Mouse (Mus musculus) intestine, embryonic 15.5 days (tissue): ENCODE data around the gene Mtrf1. TPM values are rescaled to one million over a fixed set of nuclear protein-coding genes. Genes with fewer than 3 reads are reported as not detected.

ENCODE experiments used
- ATAC-seq: fragments of 200-750 bp; cut with Nextera tagmentation; 2 replicates; pipeline ENCODE4 v1.8.0; 2017; ENCODE audit warnings: moderate TSS enrichment, moderate library complexity
- H3K27ac ChIP-seq: fragments of 300-500 bp; sonication (generic); 2 replicates; pipeline ENCODE4 v1.5.1; 2015; ENCODE audit warnings: mild to moderate bottlenecking, inconsistent platforms
- H3K27me3 ChIP-seq: fragments of 300-500 bp; sonication (generic); replicated peaks from 2 replicates; pipeline ENCODE4 v1.6.1; 2015; ENCODE audit warnings: inconsistent platforms
- H3K36me3 ChIP-seq: fragments of 300-500 bp; sonication (generic); 2 replicates; pipeline ENCODE4 v1.6.1; 2015; ENCODE audit warnings: inconsistent platforms
- H3K4me1 ChIP-seq: fragments of 300-500 bp; sonication (generic); replicated peaks from 2 replicates; pipeline ENCODE4 v1.6.1; 2015; ENCODE audit warnings: inconsistent platforms
- H3K4me2 ChIP-seq: fragments of 300-500 bp; sonication (generic); replicated peaks from 2 replicates; pipeline ENCODE4 v1.6.1; 2015; ENCODE audit warnings: mild to moderate bottlenecking, inconsistent platforms
- H3K4me3 ChIP-seq: fragments of 300-500 bp; sonication (generic); replicated peaks from 2 replicates; pipeline ENCODE4 v1.5.1; 2015; ENCODE audit warnings: inconsistent platforms
- H3K9ac ChIP-seq: fragments of 300-500 bp; sonication (generic); 2 replicates; pipeline ENCODE4 v1.6.1; 2015; ENCODE audit warnings: inconsistent platforms
- H3K9me3 ChIP-seq: fragments of 300-500 bp; sonication (generic); 2 replicates; pipeline ENCODE4 v1.6.1; 2016; ENCODE audit warnings: inconsistent platforms
- WGBS: fragments of 180-500 bp; shearing (Covaris S2); methylation state at CpG from one replicate; pipeline ENCODE4 v1.1.7; 2015; 5-methylcytosine and 5-hydroxymethylcytosine counted together
- polyA plus RNA-seq: library from polyadenylated mRNA; unstranded; fragments of >200 nt; fragmentation: Nextera tagmentation; extraction: Ambion mirVana; gene quantifications from 2 replicates; pipeline ENCODE4 v1.2.1, GENCODE M21; 2015

Gene Mtrf1
- polyA plus RNA-seq, 1 experiment from 2014 or later: 10.6 TPM

DNA sequence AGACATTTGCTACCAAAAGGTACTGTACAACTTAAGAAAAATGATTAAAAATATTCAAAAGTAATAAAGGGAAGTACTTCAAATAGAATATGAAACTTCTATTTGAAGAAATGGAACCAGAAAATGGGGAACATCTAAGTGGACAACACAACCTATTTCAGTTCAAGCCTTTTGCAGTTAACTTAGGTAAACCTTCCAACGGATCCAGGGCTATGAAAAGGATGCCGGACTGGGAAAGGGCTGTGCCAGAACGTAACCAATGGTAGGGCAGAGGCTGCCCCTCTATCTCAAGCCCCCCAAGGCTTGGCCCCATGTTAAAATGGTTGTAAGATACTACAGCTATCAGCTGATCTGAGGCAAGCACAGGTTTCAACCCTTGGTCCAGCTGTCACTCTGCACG is 63.4 kb downstream of the Mtrf1 start:
- Histone ChIP-seq H3K9me3 (no peaks in the 10 kb centered on the region), H3K9ac (no peak overlapping the region), H3K27me3 (no peaks in the 10 kb centered on the region), H3K4me3 (no peak overlapping the region), H3K4me2 (no peak overlapping the region), H3K4me1 (no peaks in the 10 kb centered on the region), H3K36me3 (peaks cover 11% of the 10 kb centered on the region), H3K27ac (no peak overlapping the region)
- ATAC-seq: no peak
- 92% methylated on average over 4 of the region's 4 CpGs for WGBS

GRCm38 (mm10) chr14:79465623-79466022 is 68.1 kb downstream of the Mtrf1 start:
- 78% methylated on average over 1 of the region's 1 CpGs for WGBS
- no peaks in the 10 kb centered on the region for H3K9me3 ChIP-seq
- no peak overlapping the region for H3K4me3 ChIP-seq
- no peak overlapping the region for H3K4me2 ChIP-seq
- no peaks in the 10 kb centered on the region for H3K27me3 ChIP-seq
- peaks cover 19% of the 10 kb centered on the region for H3K36me3 ChIP-seq
- H3K27ac ChIP-seq: no peak overlapping the region
- ATAC-seq: no peak
- no peaks in the 10 kb centered on the region for H3K4me1 ChIP-seq
- H3K9ac ChIP-seq: no peak overlapping the region

DNA sequence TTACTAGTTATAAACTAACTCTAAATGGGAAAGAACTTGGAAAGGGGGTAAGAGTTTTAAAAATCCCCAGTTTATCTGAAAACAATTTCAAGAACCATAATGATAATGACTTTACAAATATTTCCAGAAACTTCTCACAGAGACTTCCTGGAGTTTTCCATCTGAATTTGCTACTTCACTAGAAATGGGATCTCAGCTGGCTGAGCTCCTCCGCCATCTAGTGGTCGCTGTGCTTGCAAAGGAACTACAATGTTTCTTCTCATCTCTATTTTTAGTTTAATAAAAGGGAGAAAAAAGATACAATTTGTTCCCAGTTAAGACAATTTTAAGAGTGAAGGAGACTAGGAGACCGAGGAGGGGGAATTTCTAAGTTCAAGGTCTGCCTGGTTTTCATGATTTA is 70.0 kb downstream of the Mtrf1 start:
- Histone ChIP-seq H3K4me3 (no peak overlapping the region), H3K4me1 (no peaks in the 10 kb centered on the region), H3K27ac (no peak overlapping the region), H3K27me3 (no peaks in the 10 kb centered on the region), H3K9ac (no peak overlapping the region), H3K36me3 (peaks cover 13% of the 10 kb centered on the region; the same call in 1 of the 2 replicates), H3K9me3 (no peaks in the 10 kb centered on the region), H3K4me2 (no peak overlapping the region)
- WGBS: 22% methylated on average over 3 of the region's 3 CpGs
- no peak for ATAC-seq

Other genes with a start within 250 kb of the Mtrf1 start
- not detected in 2 replicates for gene Zfp957, start 150.4 kb upstream of the Mtrf1 start, polyA plus RNA-seq
- 44.4 and 45.9 TPM in 2 replicates for gene Rgcc, start 96.1 kb upstream of the Mtrf1 start, polyA plus RNA-seq
- 38.7 and 38.9 TPM in 2 replicates for gene Naa16, start 7.0 kb upstream of the Mtrf1 start, polyA plus RNA-seq
- gene Kbtbd7, start 28.7 kb downstream of the Mtrf1 start, polyA plus RNA-seq: 7.9 and 8.7 TPM in 2 replicates
- gene Kbtbd6, start 54.1 kb downstream of the Mtrf1 start, polyA plus RNA-seq: 2.6 and 2.9 TPM in 2 replicates
- 26.1 and 27.0 TPM in 2 replicates for gene Elf1, start 83.4 kb downstream of the Mtrf1 start, polyA plus RNA-seq
- 30.9 and 33.8 TPM in 2 replicates for gene Wbp4, start 83.7 kb downstream of the Mtrf1 start, polyA plus RNA-seq
- 105 and 113 TPM in 2 replicates for gene Sugt1, start 189.9 kb downstream of the Mtrf1 start, polyA plus RNA-seq